In the genomic region with DNA sequence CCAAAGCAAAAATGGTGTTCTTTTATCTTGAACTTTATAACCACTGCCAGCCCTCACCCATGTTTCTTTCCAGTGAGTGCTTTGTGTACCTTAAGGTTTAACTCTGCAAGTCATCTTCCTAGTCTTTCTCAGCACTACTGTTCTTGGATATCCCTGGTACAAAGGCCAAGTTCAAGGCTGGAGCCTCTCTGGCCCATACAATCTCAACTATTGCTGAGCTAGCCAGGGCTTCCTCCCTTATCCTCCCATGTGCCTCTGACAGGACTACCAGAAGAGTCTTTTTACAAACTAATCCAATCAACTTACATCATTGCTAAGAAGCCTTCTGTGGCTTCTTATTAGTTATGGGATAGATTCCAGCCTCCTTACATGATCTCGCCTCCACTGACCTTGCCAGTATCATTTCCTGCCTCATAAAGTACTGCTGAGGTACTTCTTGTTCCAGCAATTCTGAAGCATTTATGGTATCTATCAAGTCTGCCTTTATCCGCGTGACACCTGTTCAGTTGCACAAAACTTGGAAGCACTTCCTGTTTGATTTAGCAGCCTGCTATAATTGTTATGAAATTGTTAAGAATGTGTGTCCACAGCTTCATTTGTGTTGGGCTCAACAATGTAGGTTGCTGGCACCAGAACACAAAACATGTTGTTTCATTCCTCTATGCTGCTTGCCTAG, we compare ENCODE assay signal across 16 mouse cellular contexts. TPM values are rescaled to one million over a fixed set of nuclear protein-coding genes. Genes with fewer than 3 reads are reported as not detected.
A peak's percentile ranks its signal among the peaks of the same experiment; 100 is the strongest.
DNase-seq lines count a peak whose midpoint lies in the region; ATAC-seq and TF ChIP-seq lines count a peak whose summit lies in the region.
"Had no signal": no experiment of that assay in that cellular context is flagged by ENCODE, and none has a peak within 500 bp of the region (broad histone marks: within the 10 kb centered on the region; RNA-seq: fewer than 3 reads in every experiment).

No protein-coding gene starts in this region.

- no peaks in the 10 kb centered on the region for H3K9me3 ChIP-seq in forebrain, postnatal 0 days (ENCODE audit: low read length)
- H3K9me3 ChIP-seq in forebrain, embryonic 14.5 days (replicated peaks; ENCODE audit: control insufficient read depth, low read length) = no peaks in the 10 kb centered on the region
- H3K9me3 ChIP-seq in liver, embryonic 13.5 days (replicated peaks) = no peaks in the 10 kb centered on the region
- H3K9me3 ChIP-seq: embryonic facial prominence, embryonic 10.5 days; limb, embryonic 12.5 days had no signal

- peak; percentile 29 for DNase-seq in forebrain, postnatal 0 days
- DNase-seq in forebrain, embryonic 14.5 days (ENCODE audit: low spot score) = no peak
- DNase-seq in lung, postnatal 10 days = peak; percentile 13
- DNase-seq in lung, adult 2 months = no peak
- DNase-seq in liver, embryonic 13.5 days = no peak
- DNase-seq in T-cell, adult 2 months (ENCODE audit: low spot score) = no peak
- no peak for DNase-seq in frontal cortex, postnatal 36 days (ENCODE audit: low spot score in 2 of 2)
- DNase-seq in adrenal gland, postnatal 36 days = no peak
- DNase-seq: cerebellum, adult 11 months; cerebellum, postnatal 25 days; right cerebral cortex, postnatal 25 days; thymus, adult 18-20 months had no signal

- TF ChIP-seq POLR2A in lung, adult 2 months (IDR thresholded peaks at IDR 0.05; ENCODE audit: borderline replicate concordance, extremely low read depth, low read depth, low read length) = no peak

- no peaks in the 10 kb centered on the region for H3K4me1 ChIP-seq in forebrain, postnatal 0 days (ENCODE audit: insufficient read depth)
- H3K4me1 ChIP-seq in forebrain, embryonic 14.5 days (ENCODE audit: control insufficient read depth, insufficient read depth, low read length) = no peaks in the 10 kb centered on the region
- peaks cover 13% of the 10 kb centered on the region for H3K4me1 ChIP-seq in lung, adult 2 months (ENCODE audit: control insufficient read depth, insufficient read depth, low read length)
- H3K4me1 ChIP-seq in liver, embryonic 13.5 days (replicated peaks) = peaks cover 42% of the 10 kb centered on the region
- H3K4me1 ChIP-seq: embryonic facial prominence, embryonic 10.5 days; limb, embryonic 12.5 days had no signal

- H3K4me3 ChIP-seq in forebrain, postnatal 0 days (ENCODE audit: low read depth, low read length) = no peak overlapping the region
- no peak overlapping the region for H3K4me3 ChIP-seq in forebrain, embryonic 14.5 days (ENCODE audit: low read depth, low read length)
- H3K4me3 ChIP-seq in lung, adult 2 months (replicated peaks; ENCODE audit: extremely low read depth, low read depth, low read length) = no peak overlapping the region
- H3K4me3 ChIP-seq in liver, embryonic 13.5 days (replicated peaks) = no peak overlapping the region
- H3K4me3 ChIP-seq: embryonic facial prominence, embryonic 10.5 days; limb, embryonic 12.5 days had no signal

- WGBS in forebrain, postnatal 0 days = 87% methylated on average over 3 of the region's 3 CpGs
- 89% methylated on average over 3 of the region's 3 CpGs for WGBS in forebrain, embryonic 14.5 days
- WGBS in lung, adult 2 months = 26% methylated on average over 3 of the region's 3 CpGs
- WGBS in liver, embryonic 13.5 days (ENCODE audit: insufficient replicate concordance) = 69% methylated on average over 3 of the region's 3 CpGs

- TF ChIP-seq CTCF in forebrain, postnatal 0 days (IDR thresholded peaks at IDR 0.05; ENCODE audit: low read depth) = no peak
- TF ChIP-seq CTCF in lung, adult 2 months (IDR thresholded peaks at IDR 0.05; ENCODE audit: insufficient read depth, low read length) = no peak

- no peak for ATAC-seq in forebrain, postnatal 0 days
- ATAC-seq in forebrain, embryonic 14.5 days = no peak
- no peak for ATAC-seq in liver, embryonic 13.5 days (ENCODE audit: low read depth)
- ATAC-seq: Patski had no signal

- H3K36me3 ChIP-seq in forebrain, postnatal 0 days (ENCODE audit: insufficient read depth) = no peaks in the 10 kb centered on the region
- H3K36me3 ChIP-seq in forebrain, embryonic 14.5 days (ENCODE audit: control insufficient read depth, insufficient read depth, low read length) = no peaks in the 10 kb centered on the region
- H3K36me3 ChIP-seq in liver, embryonic 13.5 days = no peaks in the 10 kb centered on the region
- H3K36me3 ChIP-seq: embryonic facial prominence, embryonic 10.5 days; limb, embryonic 12.5 days had no signal

- H3K9ac ChIP-seq in forebrain, postnatal 0 days = no peak overlapping the region
- H3K9ac ChIP-seq in forebrain, embryonic 14.5 days (ENCODE audit: low read length) = no peak overlapping the region
- 0 out of 2 replicates have a peak overlapping the region, but pooled peaks have one; percentile 31 for H3K9ac ChIP-seq in liver, embryonic 13.5 days
- H3K9ac ChIP-seq: hindbrain, embryonic 14.5 days; limb, embryonic 12.5 days had no signal

- no peak overlapping the region for H3K27ac ChIP-seq in forebrain, postnatal 0 days (ENCODE audit: low read depth, low read length)
- H3K27ac ChIP-seq in forebrain, embryonic 14.5 days (ENCODE audit: low read depth, low read length) = no peak overlapping the region
- H3K27ac ChIP-seq in liver, embryonic 13.5 days = peak overlapping the region; percentile 85
- H3K27ac ChIP-seq: embryonic facial prominence, embryonic 10.5 days; hindbrain, embryonic 14.5 days; limb, embryonic 12.5 days had no signal

- no peaks in the 10 kb centered on the region for H3K27me3 ChIP-seq in forebrain, postnatal 0 days (ENCODE audit: insufficient read depth, low read length)
- no peaks in the 10 kb centered on the region for H3K27me3 ChIP-seq in forebrain, embryonic 14.5 days (replicated peaks; ENCODE audit: control insufficient read depth, insufficient read depth, low read length)
- H3K27me3 ChIP-seq in liver, embryonic 13.5 days = no peaks in the 10 kb centered on the region
- H3K27me3 ChIP-seq: limb, embryonic 12.5 days; Patski had no signal

- H3K4me2 ChIP-seq in forebrain, postnatal 0 days (ENCODE audit: low read depth) = no peak overlapping the region
- no peak overlapping the region for H3K4me2 ChIP-seq in forebrain, embryonic 14.5 days (ENCODE audit: low read length)
- peak overlapping the region; percentile 44 for H3K4me2 ChIP-seq in liver, embryonic 13.5 days
- H3K4me2 ChIP-seq: hindbrain, embryonic 14.5 days; limb, embryonic 12.5 days had no signal

RNA-seq across cellular contexts. Expression of gene Gadd45a, which starts 19.8 kb away (rescaled TPM):
- 4.8 and 7.9 TPM in 2 replicates for total RNA-seq in forebrain, postnatal 0 days (2014; rRNA removed)
- polyA plus RNA-seq in forebrain, postnatal 0 days (2015; fragmentation: Nextera tagmentation; extraction: Ambion mirVana) = 6.9 and 7.8 TPM in 2 replicates
- polyA plus RNA-seq in forebrain, embryonic 14.5 days (2014; fragmentation: Nextera tagmentation; extraction: Ambion mirVana) = 7.1 and 9.4 TPM in 2 replicates
- 31.0 and 32.7 TPM in 2 replicates for polyA plus RNA-seq in lung, adult 2 months (2012; rRNA removed)
- 91.1 and 99.5 TPM in 2 replicates for polyA plus RNA-seq in liver, embryonic 13.5 days (2015; fragmentation: Nextera tagmentation; extraction: Ambion mirVana)
- 10 to 100 TPM; 26.2 to 54.8 TPM for total RNA-seq in adrenal gland, postnatal 36 days (2021)

Comparison
In these comparisons a context has a peak if more than half of its experiments do, and no peak if none do; other contexts are left out.
1. DNase-seq: peak in forebrain, postnatal 0 days (single experiment) and lung, postnatal 10 days (single experiment); none in forebrain, embryonic 14.5 days (single experiment), lung, adult 2 months (single experiment), liver, embryonic 13.5 days (single experiment), T-cell, adult 2 months (single experiment), frontal cortex, postnatal 36 days (0 of 2) and adrenal gland, postnatal 36 days (0 of 2).